Mouse (Mus musculus): ENCODE results near the gene Adamtsl3. TPM values are rescaled to one million over a fixed set of nuclear protein-coding genes. Genes with fewer than 3 reads are reported as not detected.
"Not testable (repeated sequence)": the region's sequence is repeated elsewhere in the genome, so short reads cannot be mapped to it uniquely, and the experiment has no call there.

Adamtsl3 gene
- polyA plus RNA-seq, 1 experiment from 2014 or later, result 1.2 TPM

DNA sequence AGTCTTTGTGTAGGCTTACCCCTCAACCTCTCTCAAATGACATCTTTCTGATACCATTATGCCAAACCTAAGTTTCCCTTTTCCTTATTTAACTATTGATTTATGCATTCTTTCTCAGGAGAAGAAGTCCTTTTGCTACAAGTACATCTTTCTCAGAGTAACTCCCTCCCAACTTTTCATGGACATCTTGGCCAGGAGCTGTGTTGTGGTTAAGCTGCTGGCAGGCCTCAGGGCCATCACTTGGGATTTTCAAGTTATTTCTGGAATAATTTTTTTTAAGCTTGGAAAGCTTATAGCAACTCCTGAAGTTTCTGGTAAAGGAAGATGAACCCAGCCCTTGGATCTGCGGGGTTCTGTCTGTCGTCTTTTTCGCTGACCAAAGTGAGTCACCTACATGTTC lies 51.6 kb downstream of the Adamtsl3 start:
- H3K27ac ChIP-seq (replicated peaks), result no peak overlapping the region
- ATAC-seq (ENCODE audit: extremely low read depth, insufficient number of reproducible peaks, low FRiP score, low TSS enrichment), result no peak
- peaks cover 3% of the 10 kb centered on the region; the same call in 1 of the 2 replicates for H3K4me1 ChIP-seq
- no peak overlapping the region for H3K9ac ChIP-seq
- no peaks in the 10 kb centered on the region for H3K36me3 ChIP-seq
- peaks cover 5% of the 10 kb centered on the region; the same call in 1 of the 2 replicates for H3K9me3 ChIP-seq
- no peak overlapping the region for H3K4me2 ChIP-seq
- H3K4me3 ChIP-seq, result no peak overlapping the region
- WGBS, result 85% methylated on average over 3 of the region's 3 CpGs
- H3K27me3 ChIP-seq (replicated peaks), result no peaks in the 10 kb centered on the region

DNA sequence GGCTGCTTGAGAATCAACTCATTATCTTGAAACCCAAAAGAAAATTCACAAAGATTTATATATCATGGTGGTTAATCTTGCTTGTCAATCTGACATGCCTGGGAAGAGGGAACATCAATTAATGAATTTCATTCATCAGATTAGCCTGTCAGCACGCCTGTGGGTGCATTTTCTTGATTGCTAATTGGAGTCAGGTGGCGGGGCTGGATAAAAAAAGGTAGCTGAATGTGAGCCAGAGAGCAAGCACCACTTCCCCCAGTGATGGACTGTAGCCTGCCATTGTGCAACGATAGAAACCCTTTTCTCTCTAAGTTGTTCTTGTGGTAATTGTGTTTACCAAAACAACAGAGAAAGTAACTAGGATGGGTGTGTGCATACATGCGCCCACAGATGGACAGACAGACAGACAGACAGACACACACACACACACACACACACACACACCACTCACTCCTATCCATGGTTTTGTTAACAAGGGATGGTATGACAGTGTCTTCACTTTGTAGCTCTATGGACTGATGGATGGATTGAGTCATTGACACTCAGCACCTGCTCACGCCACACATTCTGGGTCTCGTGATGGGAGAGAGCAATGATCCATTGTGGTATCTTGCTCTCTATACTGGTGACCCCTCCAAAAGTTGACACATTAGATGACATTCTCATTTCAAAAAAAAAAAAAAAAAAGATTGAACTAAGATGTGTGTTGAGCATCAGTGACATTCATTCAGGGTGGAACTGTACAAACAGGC lies 59.1 kb downstream of the Adamtsl3 start:
- H3K4me1 ChIP-seq, result peaks cover 3% of the 10 kb centered on the region; the same call in 1 of the 2 replicates
- H3K27ac ChIP-seq (replicated peaks), result no peak overlapping the region
- ATAC-seq (ENCODE audit: extremely low read depth, insufficient number of reproducible peaks, low FRiP score, low TSS enrichment), result no peak
- H3K9me3 ChIP-seq, result peaks cover 5% of the 10 kb centered on the region; the same call in 1 of the 2 replicates
- H3K4me3 ChIP-seq, result no peak overlapping the region
- no peak overlapping the region for H3K4me2 ChIP-seq
- H3K9ac ChIP-seq, result no peak overlapping the region
- 72% methylated on average over 6 of the region's 6 CpGs for WGBS
- H3K27me3 ChIP-seq (replicated peaks), result no peaks in the 10 kb centered on the region
- no peaks in the 10 kb centered on the region for H3K36me3 ChIP-seq

DNA sequence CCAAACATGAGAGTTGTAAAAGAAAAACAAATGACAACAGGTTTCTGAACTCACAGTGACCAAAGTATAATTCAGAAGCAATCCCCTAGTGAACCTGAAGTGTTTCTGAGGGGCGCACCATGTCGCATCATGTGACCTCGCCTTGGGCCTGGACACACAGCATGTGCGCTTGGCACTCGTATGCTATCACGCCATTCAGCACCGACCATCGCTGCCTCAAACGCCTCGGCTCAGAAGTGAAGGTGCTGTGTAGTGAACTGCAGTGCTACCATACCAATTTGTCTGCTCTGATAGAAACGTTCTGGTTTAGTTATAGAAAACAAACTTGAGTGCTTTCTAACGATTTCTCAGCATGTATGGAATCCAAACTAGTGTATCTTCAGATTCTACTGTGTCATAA lies 59.7 kb downstream of the Adamtsl3 start:
- WGBS, result 80% methylated on average over 12 of the region's 12 CpGs
- H3K9me3 ChIP-seq, result peaks cover 5% of the 10 kb centered on the region; the same call in 1 of the 2 replicates

DNA sequence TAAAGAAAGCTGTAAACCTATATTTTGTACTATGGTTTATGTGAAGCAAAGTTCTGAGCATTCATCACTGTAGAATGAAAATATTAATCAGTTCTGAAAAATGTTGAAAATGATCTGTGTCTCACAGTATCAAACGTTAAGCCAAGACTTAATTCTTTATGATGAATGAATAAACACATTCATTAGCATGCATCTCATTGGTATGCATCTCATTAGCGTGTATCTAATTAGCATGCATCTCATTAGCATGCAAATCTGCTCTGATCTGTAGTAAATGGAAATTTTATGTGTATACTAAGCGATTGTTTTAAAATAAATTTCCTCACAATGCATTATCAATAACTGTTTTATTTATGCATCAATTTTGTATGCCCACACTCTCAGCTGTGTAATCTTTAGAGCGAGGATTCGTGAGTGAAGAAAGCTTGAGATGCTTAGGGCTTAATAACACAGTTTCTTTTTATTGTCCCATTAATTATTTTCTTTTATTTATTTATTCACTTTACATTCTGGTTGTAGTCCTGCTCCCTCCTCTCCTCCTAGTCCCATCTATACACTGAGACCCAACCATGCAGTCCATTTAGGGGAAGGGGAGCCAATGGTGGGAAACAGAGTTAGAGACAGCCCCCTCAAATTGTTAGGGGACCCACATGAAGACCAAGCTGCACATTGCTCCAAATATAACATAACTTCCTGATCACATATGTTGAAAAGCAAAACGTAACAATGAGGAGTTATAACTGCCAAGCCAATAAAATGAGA lies 60.4 kb downstream of the Adamtsl3 start:
- Histone ChIP-seq H3K4me2 (no peak overlapping the region), H3K9me3 (no peaks in the 10 kb centered on the region), H3K36me3 (no peaks in the 10 kb centered on the region), H3K27ac (replicated peaks) (no peak overlapping the region), H3K4me1 (peaks cover 3% of the 10 kb centered on the region; the same call in 1 of the 2 replicates), H3K4me3 (no peak overlapping the region), H3K9ac (no peak overlapping the region), H3K27me3 (replicated peaks) (no peaks in the 10 kb centered on the region)
- 71% methylated on average over 6 of the region's 6 CpGs for WGBS
- no peak for ATAC-seq (ENCODE audit: extremely low read depth, insufficient number of reproducible peaks, low FRiP score, low TSS enrichment)

More for the DNA sequence above, 59.7 kb downstream of the Adamtsl3 start:
- no peak for ATAC-seq (ENCODE audit: extremely low read depth, insufficient number of reproducible peaks, low FRiP score, low TSS enrichment)
- H3K9ac ChIP-seq, result no peak overlapping the region
- H3K4me1 ChIP-seq, result peaks cover 3% of the 10 kb centered on the region; the same call in 1 of the 2 replicates
- H3K27me3 ChIP-seq (replicated peaks), result no peaks in the 10 kb centered on the region
- H3K27ac ChIP-seq (replicated peaks), result no peak overlapping the region
- H3K4me2 ChIP-seq, result no peak overlapping the region
- no peak overlapping the region for H3K4me3 ChIP-seq
- H3K36me3 ChIP-seq, result no peaks in the 10 kb centered on the region

DNA sequence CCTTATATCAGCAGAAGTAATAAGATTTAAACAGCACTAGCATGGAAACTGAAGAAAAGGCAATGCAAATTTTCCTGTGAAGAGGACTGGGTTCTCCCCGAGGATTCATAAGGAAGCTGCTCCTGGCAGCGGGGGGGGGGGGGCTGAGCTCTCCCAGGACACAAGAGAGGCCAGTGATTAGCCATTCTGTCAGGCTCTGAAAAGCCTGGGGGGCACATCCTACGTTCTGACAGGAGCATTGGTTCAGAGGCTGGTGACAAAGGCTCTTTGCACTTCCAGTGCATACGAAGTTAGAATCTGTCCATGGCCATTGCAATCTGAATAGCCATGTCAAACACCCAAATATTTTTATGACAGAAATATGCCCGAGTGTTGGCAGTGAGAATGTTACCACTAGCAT lies 61.4 kb downstream of the Adamtsl3 start:
- Histone ChIP-seq H3K36me3 (no peaks in the 10 kb centered on the region), H3K4me2 (no peak overlapping the region), H3K27ac (replicated peaks) (no peak overlapping the region), H3K4me3 (no peak overlapping the region), H3K4me1 (peaks cover under 1% of the 10 kb centered on the region; the same call in 1 of the 2 replicates), H3K9ac (no peak overlapping the region), H3K9me3 (no peaks in the 10 kb centered on the region), H3K27me3 (replicated peaks) (no peaks in the 10 kb centered on the region)
- no peak for ATAC-seq (ENCODE audit: extremely low read depth, insufficient number of reproducible peaks, low FRiP score, low TSS enrichment)
- WGBS, result 46% methylated on average over 4 of the region's 5 CpGs

DNA sequence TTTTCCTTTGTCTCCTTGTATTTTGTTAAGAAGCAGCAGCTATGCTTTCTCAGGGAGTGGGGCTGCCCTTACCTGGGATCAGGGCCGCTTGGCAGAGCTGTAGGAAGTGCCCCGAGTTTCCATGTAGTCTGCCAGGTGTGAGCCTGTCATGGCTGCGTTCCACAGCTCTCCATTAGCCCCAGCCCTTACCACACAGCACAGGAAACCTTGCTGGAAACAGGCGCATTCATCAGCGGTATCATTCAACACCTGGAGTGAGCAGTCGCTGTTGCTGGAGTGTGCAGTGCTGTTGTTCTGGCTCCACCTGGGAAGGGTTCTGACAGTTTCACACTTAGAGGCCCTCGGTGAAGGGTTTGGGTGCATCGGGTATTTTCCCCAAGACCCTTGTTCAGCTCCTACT lies 62.1 kb downstream of the Adamtsl3 start:
- Histone ChIP-seq H3K36me3 (no peaks in the 10 kb centered on the region), H3K4me2 (no peak overlapping the region)

DNA sequence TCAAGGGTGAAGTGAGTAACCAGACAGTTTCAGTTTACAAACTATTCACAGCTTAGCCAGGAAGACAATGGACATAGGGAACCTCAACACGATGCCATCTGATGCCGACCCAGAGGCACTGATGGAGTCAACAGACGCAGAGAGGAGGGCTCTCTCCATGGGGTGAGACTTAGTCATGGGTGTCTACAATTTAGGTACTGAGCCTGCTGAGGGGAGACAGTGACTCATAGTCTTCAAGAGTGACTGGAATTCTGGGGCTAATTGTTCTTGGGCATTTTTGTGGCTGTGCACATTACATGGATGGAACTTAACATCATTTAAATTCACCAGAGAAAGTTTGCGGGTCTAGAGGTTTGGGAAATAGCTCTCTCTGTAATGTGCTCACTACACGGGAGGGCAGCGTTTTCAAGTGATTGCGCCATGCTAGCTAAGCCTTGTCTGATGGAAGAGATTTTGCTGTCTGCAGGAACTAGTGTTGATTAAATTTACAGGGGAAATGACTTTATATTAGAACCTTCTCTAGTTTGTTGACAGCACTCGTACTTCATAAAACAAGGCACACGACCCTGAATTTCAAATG lies 70.1 kb downstream of the Adamtsl3 start:
- no peaks in the 10 kb centered on the region for H3K27me3 ChIP-seq (replicated peaks)
- no peaks in the 10 kb centered on the region for H3K4me1 ChIP-seq
- no peak overlapping the region for H3K4me3 ChIP-seq
- H3K4me2 ChIP-seq, result no peak overlapping the region
- no peak for ATAC-seq (ENCODE audit: extremely low read depth, insufficient number of reproducible peaks, low FRiP score, low TSS enrichment)
- no peaks in the 10 kb centered on the region for H3K9me3 ChIP-seq
- H3K36me3 ChIP-seq, result no peaks in the 10 kb centered on the region
- H3K9ac ChIP-seq, result no peak overlapping the region
- WGBS, result 78% methylated on average over 9 of the region's 9 CpGs
- no peak overlapping the region for H3K27ac ChIP-seq (replicated peaks)

More for the DNA sequence above, 62.1 kb downstream of the Adamtsl3 start:
- H3K27me3 ChIP-seq (replicated peaks), result no peaks in the 10 kb centered on the region
- H3K4me3 ChIP-seq, result no peak overlapping the region
- H3K4me1 ChIP-seq, result no peaks in the 10 kb centered on the region
- no peak overlapping the region for H3K9ac ChIP-seq
- no peaks in the 10 kb centered on the region for H3K9me3 ChIP-seq
- WGBS, result 62% methylated on average over 8 of the region's 8 CpGs
- no peak overlapping the region for H3K27ac ChIP-seq (replicated peaks)
- ATAC-seq (ENCODE audit: extremely low read depth, insufficient number of reproducible peaks, low FRiP score, low TSS enrichment), result no peak

DNA sequence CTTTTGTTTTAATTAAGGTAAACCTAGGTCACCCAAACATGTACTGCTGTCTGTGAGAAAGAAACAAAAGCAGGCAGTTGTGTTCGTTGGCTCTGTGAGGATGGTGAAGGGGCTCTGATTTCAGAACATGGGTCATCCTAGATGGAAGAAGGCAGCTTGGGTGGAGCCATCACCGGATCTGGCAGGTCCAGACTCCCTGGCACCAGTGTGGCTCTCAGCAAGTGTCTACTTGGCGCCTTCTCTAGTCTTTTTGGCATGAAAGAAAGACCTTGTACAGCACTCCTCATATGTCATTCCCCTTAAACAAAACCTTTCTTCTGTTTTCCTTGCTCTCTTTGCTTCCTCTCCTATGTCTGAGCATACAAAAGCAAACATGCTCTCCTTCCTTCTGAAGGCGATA lies 75.5 kb downstream of the Adamtsl3 start:
- no peaks in the 10 kb centered on the region for H3K27me3 ChIP-seq (replicated peaks)
- peaks cover 3% of the 10 kb centered on the region; the same call in 1 of the 2 replicates for H3K4me1 ChIP-seq
- WGBS, result 61% methylated on average over 4 of the region's 4 CpGs
- H3K9me3 ChIP-seq, result no peaks in the 10 kb centered on the region
- no peak for ATAC-seq (ENCODE audit: extremely low read depth, insufficient number of reproducible peaks, low FRiP score, low TSS enrichment)
- no peaks in the 10 kb centered on the region for H3K36me3 ChIP-seq
- H3K4me3 ChIP-seq, result no peak overlapping the region
- H3K4me2 ChIP-seq, result no peak overlapping the region
- H3K9ac ChIP-seq, result no peak overlapping the region
- H3K27ac ChIP-seq (replicated peaks), result no peak overlapping the region

DNA sequence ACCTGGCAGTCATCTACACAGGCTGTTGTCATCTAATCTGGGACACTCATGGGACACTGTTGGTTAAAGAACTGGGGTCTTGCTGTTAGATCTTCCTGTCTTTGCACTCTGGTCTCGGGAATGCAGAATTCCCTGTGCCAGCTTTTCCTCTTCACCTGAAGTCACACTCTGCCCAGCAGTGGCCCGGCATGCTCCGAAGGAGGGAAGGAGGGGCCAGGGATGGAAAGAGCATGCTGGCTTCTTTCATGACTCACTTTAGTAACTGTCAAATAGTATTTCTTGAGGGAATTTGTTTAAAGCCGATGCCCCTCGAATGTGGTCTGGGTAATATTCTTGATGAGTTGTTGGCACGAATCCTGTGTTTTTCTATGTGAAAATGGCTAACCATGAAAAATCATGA lies 81.2 kb downstream of the Adamtsl3 start:
- H3K9me3 ChIP-seq, result no peaks in the 10 kb centered on the region
- H3K36me3 ChIP-seq, result no peaks in the 10 kb centered on the region
- peaks cover 16% of the 10 kb centered on the region for H3K4me1 ChIP-seq
- no peak overlapping the region for H3K27ac ChIP-seq (replicated peaks)
- no peak overlapping the region for H3K4me3 ChIP-seq
- ATAC-seq (ENCODE audit: extremely low read depth, insufficient number of reproducible peaks, low FRiP score, low TSS enrichment), result no peak
- H3K9ac ChIP-seq, result no peak overlapping the region
- WGBS, result 54% methylated on average over 6 of the region's 6 CpGs
- H3K27me3 ChIP-seq (replicated peaks), result no peaks in the 10 kb centered on the region
- no peak overlapping the region for H3K4me2 ChIP-seq

DNA sequence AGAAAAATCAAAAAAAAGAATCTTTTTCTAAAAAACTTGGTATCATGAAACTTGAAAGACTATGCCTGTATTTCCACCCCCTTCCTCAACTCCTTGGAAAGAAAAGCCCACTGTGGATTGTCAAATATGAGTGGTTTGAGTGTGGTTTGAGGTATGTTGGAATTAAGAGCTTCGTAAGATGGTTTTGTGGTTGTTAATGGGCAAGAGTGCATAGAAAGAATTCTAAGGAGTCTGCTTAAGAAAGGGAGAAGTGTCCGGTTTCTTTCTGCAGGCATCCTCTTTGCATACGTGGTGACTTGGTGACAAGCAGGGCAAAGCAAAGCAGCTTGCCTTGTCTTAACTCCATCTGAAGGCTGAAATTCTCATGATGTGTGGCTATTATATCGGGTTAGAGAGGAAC lies 81.6 kb downstream of the Adamtsl3 start:
- no peak for ATAC-seq (ENCODE audit: extremely low read depth, insufficient number of reproducible peaks, low FRiP score, low TSS enrichment)
- Histone ChIP-seq H3K9ac (no peak overlapping the region), H3K9me3 (no peaks in the 10 kb centered on the region), H3K36me3 (no peaks in the 10 kb centered on the region), H3K4me2 (no peak overlapping the region), H3K27me3 (replicated peaks) (no peaks in the 10 kb centered on the region), H3K27ac (replicated peaks) (no peak overlapping the region), H3K4me3 (no peak overlapping the region), H3K4me1 (peaks cover 20% of the 10 kb centered on the region)
- WGBS, result 78% methylated on average over 4 of the region's 4 CpGs

DNA sequence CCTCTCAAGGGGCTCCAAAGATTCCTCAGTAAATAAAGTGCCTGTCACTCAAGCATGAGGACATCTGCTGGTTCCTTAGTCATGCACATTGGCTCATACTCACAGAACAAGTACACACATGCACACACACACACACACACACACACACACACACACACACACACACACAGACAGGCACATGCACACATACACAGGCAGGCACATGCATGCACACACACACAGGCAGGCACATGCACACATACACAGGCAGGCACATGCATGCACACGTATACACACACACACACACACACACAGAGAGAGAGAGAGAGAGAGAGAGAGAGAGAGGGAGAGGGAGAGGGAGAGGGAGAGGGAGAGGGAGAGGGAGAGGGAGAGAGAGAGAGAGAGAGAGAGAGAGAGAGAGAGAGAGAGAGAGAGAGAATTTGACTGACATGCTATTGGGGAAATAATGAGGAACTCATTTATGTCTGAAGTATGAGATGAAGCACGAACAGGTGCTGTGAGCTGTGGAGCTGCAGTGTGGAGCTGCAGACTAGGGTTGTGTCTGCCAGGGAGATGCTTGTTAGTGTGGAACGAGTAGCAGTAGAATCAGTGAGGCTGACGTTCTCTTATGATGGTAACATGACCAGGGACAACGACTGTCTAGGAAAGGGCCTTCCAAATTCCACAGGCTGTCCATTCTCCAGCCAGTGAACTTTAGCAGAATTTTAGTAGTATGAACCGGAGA lies 85.0 kb downstream of the Adamtsl3 start:
- H3K4me2 ChIP-seq; H3K36me3 ChIP-seq; H3K9ac ChIP-seq; H3K9me3 ChIP-seq; H3K4me3 ChIP-seq; H3K27me3 ChIP-seq (replicated peaks); H3K27ac ChIP-seq (replicated peaks); ATAC-seq (ENCODE audit: extremely low read depth, insufficient number of reproducible peaks, low FRiP score, low TSS enrichment): not testable (repeated sequence)
- 65% methylated on average over 5 of the region's 6 CpGs for WGBS
- H3K4me1 ChIP-seq, result peaks cover 54% of the 10 kb centered on the region

All from heart, embryonic 13.5 days (tissue).